Mouse (Mus musculus) left cerebral cortex, postnatal 10 days (tissue): ENCODE data around the gene Fmnl3. TPM values are rescaled to one million over a fixed set of nuclear protein-coding genes. Genes with fewer than 3 reads are reported as not detected.

ENCODE experiments used
- DNase-seq, 2 experiments: peaks; one replicate each; pipeline ENCODE4 v3.0.0; 2021 to 2022; ENCODE audit warnings: low spot score in 2 of 2, mixed read lengths in 1 of 2; ENCODE audit errors: extremely low spot score in 1 of 2
- intact Hi-C: fragments of 180-260 bp; cut with DNase I; formaldehyde crosslinking; loops from one replicate; pipeline ENCODE4 v1.15.1; 2025
- total RNA-seq, 2 experiments: library from RNA; stranded (reverse); gene quantifications; 2 replicates each; pipeline ENCODE4 v1.2.3; 2021

The Fmnl3 gene
- total RNA-seq, 2 experiments from 2014 or later: 12.6 to 14.1 TPM

- intact Hi-C loops: no loop called here
- DNase-seq: no peak
These were observed 79.7 kb downstream of the Fmnl3 start for GRCm38 (mm10) chr15:99290586-99290985.

GRCm38 (mm10) chr15:99285189-99285535 lies 85.1 kb downstream of the Fmnl3 start:
- DNase-seq: no peak
- intact Hi-C loops: no loop called here

GRCm38 (mm10) chr15:99284527-99285188 lies 85.6 kb downstream of the Fmnl3 start:
- no peak for DNase-seq
- intact Hi-C loops: no loop called here

GRCm38 (mm10) chr15:99283456-99283855 lies 86.8 kb downstream of the Fmnl3 start:
- no peak for DNase-seq

GRCm38 (mm10) chr15:99278271-99278670 lies 92.0 kb downstream of the Fmnl3 start:
- intact Hi-C loops: no loop called here
- no peak for DNase-seq

More at GRCm38 (mm10) chr15:99283456-99283855, 86.8 kb downstream of the Fmnl3 start:
- intact Hi-C loops: no loop called here

- DNase-seq: no peak
- intact Hi-C loops: no loop called here
These were observed 94.2 kb downstream of the Fmnl3 start for GRCm38 (mm10) chr15:99276095-99276494.

Other genes starting within 250 kb of the Fmnl3 start
- 10 to 100 TPM; 34.4 to 36.4 TPM for gene Spats2, start 244.6 kb downstream of the Fmnl3 start, total RNA-seq
- 100 to 1,000 TPM; 132 to 134 TPM for gene Kcnh3, start 145.6 kb downstream of the Fmnl3 start, total RNA-seq
- 100 to 1,000 TPM; 116 to 127 TPM for gene Mcrs1, start 118.5 kb downstream of the Fmnl3 start, total RNA-seq
- gene Prpf40b, start 75.4 kb downstream of the Fmnl3 start, total RNA-seq: 100 to 1,000 TPM; 101 to 105 TPM
- gene Fam186b, start 74.6 kb downstream of the Fmnl3 start, total RNA-seq: 1 to 10 TPM; 1.4 to 1.5 TPM
- 100 to 1,000 TPM; 309 to 315 TPM for gene Tmbim6, start 22.4 kb upstream of the Fmnl3 start, total RNA-seq
- 10 to 100 TPM; 35.8 to 38.3 TPM for gene Nckap5l, start 87.3 kb upstream of the Fmnl3 start, total RNA-seq
- 1 to 10 TPM; 4.3 to 4.8 TPM for gene Bcdin3d, start 104.2 kb upstream of the Fmnl3 start, total RNA-seq
- 100 to 1,000 TPM; 130 to 135 TPM for gene Faim2, start 157.7 kb upstream of the Fmnl3 start, total RNA-seq
- not detected for gene Aqp2, start 208.6 kb upstream of the Fmnl3 start, total RNA-seq
- gene Aqp5, start 220.3 kb upstream of the Fmnl3 start, total RNA-seq: 1 to 10 TPM; 1.7 to 1.9 TPM
- under 1 TPM in 1 of 2 experiments, not detected in 1; 0.15 TPM for gene Aqp6, start 230.9 kb upstream of the Fmnl3 start, total RNA-seq